Mouse (Mus musculus): ENCODE results near the gene Erlin1.

DNA sequence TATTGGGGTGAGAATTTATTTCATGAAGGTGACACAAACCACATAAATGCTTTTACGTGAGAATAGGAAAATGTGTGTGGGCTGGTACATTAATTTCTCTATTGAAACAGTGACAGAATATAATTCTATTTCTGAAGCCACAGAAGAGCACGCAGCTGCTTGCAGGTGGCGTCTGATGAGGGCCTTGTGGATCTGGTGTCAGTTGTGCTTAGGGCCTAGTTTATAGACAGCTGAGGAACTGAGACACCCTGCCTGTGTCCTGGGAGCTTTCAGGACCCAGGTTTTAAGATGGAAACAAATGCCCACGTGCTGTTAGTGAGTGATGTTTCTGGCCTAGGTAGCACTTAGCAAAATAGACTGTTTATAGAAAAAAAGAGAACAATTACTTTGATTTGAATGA, 64.6 kb downstream of the Erlin1 start:
- TF ChIP-seq CTCF (IDR thresholded peaks at IDR 0.05) (no peak), EP300 (IDR thresholded peaks at IDR 0.05; ENCODE audit: insufficient read depth, low read depth, low read length) (no peak), POLR2A (IDR thresholded peaks at IDR 0.05; ENCODE audit: insufficient read depth, low read depth, low read length) (no peak)

Measured in heart, adult 2 months (tissue).